Mouse (Mus musculus): Measurements from ENCODE around the gene Slc16a12. TPM values are rescaled to one million over a fixed set of nuclear protein-coding genes. Genes with fewer than 3 reads are reported as not detected.

Slc16a12 gene
- polyA plus RNA-seq, 1 experiment, result 2.0 TPM

DNA sequence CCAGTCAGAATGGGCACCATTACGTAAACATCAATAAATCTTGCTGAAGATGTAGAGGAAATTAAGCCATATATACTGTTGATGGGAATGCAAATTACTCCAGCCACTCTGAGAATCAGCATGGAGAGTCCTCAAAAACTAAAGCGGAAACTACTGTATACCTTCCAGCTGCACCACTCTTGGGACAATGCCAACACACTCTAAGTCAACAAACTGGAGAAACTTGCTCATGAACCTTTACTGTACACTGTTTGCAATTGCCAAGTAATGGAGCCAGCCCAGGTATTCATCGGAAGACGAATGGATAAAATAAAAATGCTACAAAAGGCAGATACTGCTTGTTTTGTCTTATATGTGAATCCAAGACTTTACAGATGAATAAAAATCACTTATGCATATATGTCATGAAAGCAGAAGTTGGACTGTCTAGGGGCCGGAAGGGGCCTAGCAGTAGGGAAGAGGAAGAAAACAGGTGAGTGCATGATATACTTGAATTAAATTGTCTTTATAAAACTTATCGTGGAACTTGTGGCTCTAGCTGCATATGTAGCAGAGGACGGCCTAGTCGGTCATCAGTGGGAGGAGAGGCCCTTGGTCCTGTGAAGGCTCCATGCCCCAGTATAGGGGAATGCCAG, 50.6 kb downstream of the Slc16a12 start:
- H3K4me1 ChIP-seq (ENCODE audit: control insufficient read depth, insufficient read depth, low read length), result no peaks in the 10 kb centered on the region
- TF ChIP-seq POLR2A (IDR thresholded peaks at IDR 0.05; ENCODE audit: extremely low read depth, insufficient read depth, low read length) (no peak), CTCF (IDR thresholded peaks at IDR 0.05; ENCODE audit: extremely low read depth, insufficient read depth, low read length) (no peak)
- no peak overlapping the region for H3K27ac ChIP-seq (ENCODE audit: insufficient read depth, low read length)
- no peak overlapping the region for H3K4me3 ChIP-seq (ENCODE audit: insufficient read depth, low read length)

DNA sequence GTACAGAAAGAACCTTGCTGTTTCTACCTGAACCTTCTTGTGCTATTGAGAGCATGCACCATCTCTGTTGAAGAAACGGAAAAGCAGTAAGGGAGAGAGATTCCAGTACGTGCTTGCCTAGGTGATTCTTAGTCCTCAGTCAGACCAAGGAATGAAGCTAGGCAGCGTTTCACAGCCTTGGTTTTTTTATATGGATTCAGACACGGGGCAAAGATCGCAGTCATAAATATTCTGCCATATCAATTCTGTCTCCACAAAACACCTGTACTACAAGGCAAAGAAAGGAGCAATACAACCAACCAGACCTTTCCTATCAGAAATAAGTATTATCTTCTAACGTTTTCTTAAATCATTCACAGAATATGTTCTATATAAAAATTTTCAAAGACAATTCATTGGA, 55.7 kb downstream of the Slc16a12 start:
- H3K4me3 ChIP-seq (ENCODE audit: insufficient read depth, low read length), result no peak overlapping the region
- H3K27ac ChIP-seq (ENCODE audit: insufficient read depth, low read length), result no peak overlapping the region
- TF ChIP-seq CTCF (IDR thresholded peaks at IDR 0.05; ENCODE audit: extremely low read depth, insufficient read depth, low read length), result no peak
- no peak for TF ChIP-seq POLR2A (IDR thresholded peaks at IDR 0.05; ENCODE audit: extremely low read depth, insufficient read depth, low read length)
- H3K4me1 ChIP-seq (ENCODE audit: control insufficient read depth, insufficient read depth, low read length), result no peaks in the 10 kb centered on the region

DNA sequence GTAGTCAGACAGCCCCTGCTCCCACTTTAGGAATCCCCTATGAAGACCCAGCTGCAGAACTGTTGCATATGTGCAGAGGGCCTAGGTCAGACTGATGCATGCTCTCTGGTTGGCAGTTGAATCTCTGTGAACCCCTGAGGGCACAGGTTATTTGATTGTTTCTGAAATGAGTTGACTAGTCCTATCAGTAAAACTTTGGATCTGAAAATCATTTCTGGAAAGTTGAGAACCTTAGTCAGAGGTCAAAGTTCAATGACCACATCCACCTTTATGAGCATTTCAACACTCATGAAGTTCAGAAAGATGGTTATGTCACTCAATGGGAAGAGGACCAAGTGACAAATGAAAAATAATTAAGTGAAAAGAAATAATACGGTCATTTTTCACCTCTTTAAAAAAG, 61.6 kb downstream of the Slc16a12 start:
- Histone ChIP-seq H3K4me1 (ENCODE audit: control insufficient read depth, insufficient read depth, low read length) (no peaks in the 10 kb centered on the region), H3K4me3 (ENCODE audit: insufficient read depth, low read length) (no peak overlapping the region), H3K27ac (ENCODE audit: insufficient read depth, low read length) (no peak overlapping the region)
- no peak for TF ChIP-seq POLR2A (IDR thresholded peaks at IDR 0.05; ENCODE audit: extremely low read depth, insufficient read depth, low read length)
- no peak for TF ChIP-seq CTCF (IDR thresholded peaks at IDR 0.05; ENCODE audit: extremely low read depth, insufficient read depth, low read length)

DNA sequence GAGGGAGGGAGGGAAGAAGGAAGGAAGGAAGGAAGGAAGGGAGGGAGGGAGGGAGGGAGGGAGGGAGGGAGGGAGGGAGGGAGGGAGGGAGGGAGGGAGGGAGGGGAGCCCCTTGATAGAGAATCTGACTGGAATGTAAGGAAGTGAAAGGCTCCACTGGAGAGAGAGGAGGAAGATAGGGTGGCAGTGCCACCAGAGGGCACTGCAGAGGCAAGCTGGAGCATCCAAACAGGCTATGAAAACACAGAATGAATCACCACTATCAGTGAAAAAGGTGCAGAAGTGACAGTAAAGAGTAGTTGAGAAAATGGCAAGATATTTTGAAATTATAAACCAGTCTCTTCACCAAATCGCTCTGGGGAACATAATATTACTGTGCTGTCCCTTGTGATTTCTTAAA, 62.2 kb downstream of the Slc16a12 start:
- Histone ChIP-seq H3K4me3 (ENCODE audit: insufficient read depth, low read length) (no peak overlapping the region), H3K4me1 (ENCODE audit: control insufficient read depth, insufficient read depth, low read length) (no peaks in the 10 kb centered on the region), H3K27ac (ENCODE audit: insufficient read depth, low read length) (no peak overlapping the region)
- peak; percentile 69 for TF ChIP-seq CTCF (IDR thresholded peaks at IDR 0.05; ENCODE audit: extremely low read depth, insufficient read depth, low read length)
- no peak for TF ChIP-seq POLR2A (IDR thresholded peaks at IDR 0.05; ENCODE audit: extremely low read depth, insufficient read depth, low read length)

DNA sequence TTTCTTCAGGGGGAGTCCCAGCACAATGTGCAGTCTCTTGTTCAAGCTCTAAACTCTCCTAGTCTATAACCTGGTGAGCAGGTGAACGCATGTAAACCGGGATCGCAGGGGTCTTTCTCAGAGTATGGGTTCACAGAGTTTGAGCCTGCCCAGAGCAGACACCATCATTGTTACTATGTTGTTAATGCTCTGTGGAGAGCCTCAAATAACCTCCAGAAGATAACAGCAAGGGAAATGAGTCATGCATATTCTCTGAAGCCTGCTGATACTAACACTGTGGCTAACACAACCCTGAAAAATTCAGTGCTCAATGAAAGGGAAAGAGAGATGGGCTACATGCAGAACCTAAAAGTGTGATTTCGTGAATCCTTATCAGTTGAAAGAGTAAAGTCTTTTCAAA, 68.7 kb downstream of the Slc16a12 start:
- H3K4me1 ChIP-seq (ENCODE audit: control insufficient read depth, insufficient read depth, low read length), result no peaks in the 10 kb centered on the region
- no peak overlapping the region for H3K27ac ChIP-seq (ENCODE audit: insufficient read depth, low read length)
- TF ChIP-seq POLR2A (IDR thresholded peaks at IDR 0.05; ENCODE audit: extremely low read depth, insufficient read depth, low read length) (no peak), CTCF (IDR thresholded peaks at IDR 0.05; ENCODE audit: extremely low read depth, insufficient read depth, low read length) (no peak)
- H3K4me3 ChIP-seq (ENCODE audit: insufficient read depth, low read length), result no peak overlapping the region

DNA sequence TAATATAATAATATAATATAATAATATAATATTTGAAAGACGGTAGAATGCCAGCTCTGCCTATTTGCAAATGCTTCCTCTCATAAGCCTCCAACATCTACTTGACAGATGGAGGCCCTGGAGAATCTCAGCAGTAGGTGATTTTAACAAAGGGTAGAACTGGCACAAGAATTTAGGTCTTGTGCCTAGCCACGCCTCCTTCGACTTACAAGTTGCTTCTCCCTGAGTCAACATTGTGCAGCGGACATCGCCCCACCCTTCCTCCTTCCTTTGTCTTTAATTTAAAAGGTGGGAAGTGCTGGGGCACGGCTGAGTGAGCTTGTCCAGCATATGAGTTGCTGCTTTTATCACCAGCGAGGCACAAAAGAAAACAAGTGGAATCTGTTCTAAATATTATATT, 73.6 kb downstream of the Slc16a12 start:
- Histone ChIP-seq H3K4me1 (ENCODE audit: control insufficient read depth, insufficient read depth, low read length) (no peaks in the 10 kb centered on the region), H3K4me3 (ENCODE audit: insufficient read depth, low read length) (no peak overlapping the region), H3K27ac (ENCODE audit: insufficient read depth, low read length) (no peak overlapping the region)
- TF ChIP-seq POLR2A (IDR thresholded peaks at IDR 0.05; ENCODE audit: extremely low read depth, insufficient read depth, low read length) (no peak), CTCF (IDR thresholded peaks at IDR 0.05; ENCODE audit: extremely low read depth, insufficient read depth, low read length) (no peak)

DNA sequence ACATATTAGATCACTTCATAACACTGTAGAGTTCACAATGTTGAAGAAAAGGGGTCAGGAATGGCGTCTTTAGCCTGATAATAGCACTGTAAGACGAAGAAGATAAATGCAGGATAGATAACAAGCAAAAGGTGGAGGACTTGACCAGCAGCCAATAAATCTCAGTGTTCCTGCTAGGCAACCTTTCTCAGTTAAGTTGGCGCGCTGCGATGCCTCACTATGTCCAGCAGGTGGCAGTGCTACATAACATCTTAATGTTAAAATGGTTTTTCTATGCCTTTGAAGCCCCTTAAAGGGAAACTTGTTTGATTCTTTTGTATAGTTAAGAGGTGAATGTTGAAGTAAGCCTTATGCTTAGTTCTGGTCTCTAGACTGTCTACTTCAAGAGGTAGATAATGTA, 81.0 kb downstream of the Slc16a12 start:
- Histone ChIP-seq H3K4me1 (ENCODE audit: control insufficient read depth, insufficient read depth, low read length) (no peaks in the 10 kb centered on the region), H3K27ac (ENCODE audit: insufficient read depth, low read length) (no peak overlapping the region), H3K4me3 (ENCODE audit: insufficient read depth, low read length) (no peak overlapping the region)
- TF ChIP-seq CTCF (IDR thresholded peaks at IDR 0.05; ENCODE audit: extremely low read depth, insufficient read depth, low read length) (peak; percentile 93), POLR2A (IDR thresholded peaks at IDR 0.05; ENCODE audit: extremely low read depth, insufficient read depth, low read length) (no peak)

DNA sequence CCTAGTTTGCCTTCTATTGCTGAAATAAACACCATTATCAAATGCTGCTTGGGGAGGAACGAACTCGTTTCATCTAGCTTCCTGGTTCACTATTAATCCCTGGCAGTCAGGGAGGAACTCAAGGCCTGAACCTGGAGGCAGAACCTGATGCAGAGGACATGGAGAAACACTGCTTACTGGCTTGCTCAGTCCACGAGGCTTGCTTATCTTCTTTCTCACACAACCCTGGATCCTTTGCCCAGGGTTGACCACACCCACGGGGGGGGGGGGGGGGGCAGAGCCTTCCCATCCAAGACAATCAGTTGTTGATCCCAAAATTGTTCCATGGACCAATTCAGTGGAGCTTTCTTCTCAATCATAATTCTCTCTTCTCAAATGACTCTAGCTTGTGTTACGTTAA, 84.3 kb downstream of the Slc16a12 start:
- no peaks in the 10 kb centered on the region for H3K4me1 ChIP-seq (ENCODE audit: control insufficient read depth, insufficient read depth, low read length)
- H3K27ac ChIP-seq (ENCODE audit: insufficient read depth, low read length), result no peak overlapping the region
- no peak overlapping the region; the same call in 1 of the 2 replicates for H3K4me3 ChIP-seq (ENCODE audit: insufficient read depth, low read length)
- TF ChIP-seq POLR2A (IDR thresholded peaks at IDR 0.05; ENCODE audit: extremely low read depth, insufficient read depth, low read length), result no peak
- no peak for TF ChIP-seq CTCF (IDR thresholded peaks at IDR 0.05; ENCODE audit: extremely low read depth, insufficient read depth, low read length)

DNA sequence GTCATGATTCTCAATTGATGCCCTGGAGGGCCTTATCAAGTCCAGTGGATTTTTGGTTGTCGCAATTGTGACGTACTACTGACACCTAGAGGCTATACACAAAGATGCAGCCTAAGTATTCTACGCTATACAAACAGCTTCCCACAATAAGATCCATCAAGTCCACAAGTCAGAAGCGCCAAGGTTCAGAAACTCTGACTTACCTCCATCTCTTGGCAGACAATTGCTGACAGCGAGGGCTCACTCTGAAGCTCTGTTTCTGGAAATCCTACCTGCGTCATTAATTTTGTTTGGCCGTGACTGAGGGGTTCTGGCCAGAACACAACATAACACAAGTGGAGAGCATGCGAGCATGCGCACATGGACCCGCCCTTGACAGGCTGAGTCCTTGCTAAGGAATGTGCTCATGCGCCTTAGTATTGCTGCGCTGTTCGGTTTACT, 85.0 kb downstream of the Slc16a12 start:
- H3K4me3 ChIP-seq (ENCODE audit: insufficient read depth, low read length), result peak overlapping the region; percentile 33
- H3K27ac ChIP-seq (ENCODE audit: insufficient read depth, low read length), result no peak overlapping the region
- TF ChIP-seq POLR2A (IDR thresholded peaks at IDR 0.05; ENCODE audit: extremely low read depth, insufficient read depth, low read length) (peak; percentile 67; the same call in 1 of the 2 replicates), CTCF (IDR thresholded peaks at IDR 0.05; ENCODE audit: extremely low read depth, insufficient read depth, low read length) (peak; percentile 59; the same call in 1 of the 2 replicates)
- H3K4me1 ChIP-seq (ENCODE audit: control insufficient read depth, insufficient read depth, low read length), result no peaks in the 10 kb centered on the region

DNA sequence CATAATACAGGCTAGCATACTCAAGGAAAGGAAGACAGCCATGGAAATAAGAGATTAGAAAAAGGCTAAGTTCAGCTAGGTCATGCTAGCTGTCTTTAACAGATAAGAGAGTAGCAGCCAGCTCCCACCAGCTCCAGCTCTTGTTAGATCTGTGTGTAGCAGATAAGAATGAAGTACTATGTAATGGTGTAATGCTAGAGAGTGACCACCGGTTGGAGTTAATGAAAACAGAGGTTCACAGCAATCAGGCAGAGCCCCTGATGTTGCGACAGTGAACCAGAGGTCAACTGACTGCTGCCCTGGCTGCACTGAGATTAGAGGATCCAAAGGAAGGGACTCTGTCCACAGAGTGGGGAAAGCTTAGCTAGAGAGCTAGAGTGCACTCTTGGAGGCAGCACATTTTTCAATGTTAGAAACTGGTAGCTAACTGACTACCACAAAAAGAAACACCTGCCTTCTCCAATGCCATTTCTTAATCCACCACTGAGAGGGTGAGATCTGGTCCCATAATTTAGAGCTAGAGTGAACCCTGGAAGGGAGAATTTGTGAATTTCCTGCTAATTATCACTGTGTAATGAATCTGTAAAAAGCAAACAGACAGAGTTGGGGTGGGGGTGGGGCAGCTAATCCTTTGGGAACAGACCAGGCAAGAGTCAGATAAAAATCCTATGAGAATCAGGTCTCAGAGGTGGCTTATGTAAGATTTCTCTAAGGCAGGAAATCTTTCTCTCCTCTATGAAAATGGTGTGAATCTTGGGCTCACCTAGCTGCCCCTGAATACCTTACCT, 90.4 kb downstream of the Slc16a12 start:
- Histone ChIP-seq H3K4me3 (ENCODE audit: insufficient read depth, low read length) (no peak overlapping the region), H3K4me1 (ENCODE audit: control insufficient read depth, insufficient read depth, low read length) (no peaks in the 10 kb centered on the region), H3K27ac (ENCODE audit: insufficient read depth, low read length) (no peak overlapping the region)
- TF ChIP-seq POLR2A (IDR thresholded peaks at IDR 0.05; ENCODE audit: extremely low read depth, insufficient read depth, low read length) (no peak), CTCF (IDR thresholded peaks at IDR 0.05; ENCODE audit: extremely low read depth, insufficient read depth, low read length) (no peak)

Data from cortical plate, adult 2 months (tissue).